Mouse (Mus musculus): ENCODE results near the gene Srrm2.

Gene Srrm2

DNA sequence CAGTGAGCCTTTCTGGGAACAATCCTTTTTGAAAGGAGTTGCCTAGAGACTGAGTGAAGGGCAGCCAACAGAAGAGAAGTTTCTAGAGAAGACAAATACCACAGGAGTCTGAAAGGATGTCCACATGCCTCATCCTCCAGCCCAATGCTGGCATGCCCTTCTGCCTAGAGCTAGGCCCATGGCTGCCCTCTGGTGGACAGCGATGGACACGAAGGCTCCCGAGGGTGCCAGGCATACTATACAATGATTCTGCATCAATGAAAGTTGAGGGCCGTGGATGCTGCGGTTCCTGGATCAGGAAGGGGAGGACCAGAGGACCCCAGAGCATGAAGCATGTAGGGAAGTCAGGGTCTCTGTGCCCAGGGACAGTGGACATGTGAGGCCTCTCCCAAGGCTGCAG, 63.0 kb downstream of the Srrm2 start:
- peak in 1 of 2 experiments; percentile 48 for DNase-seq (ENCODE audit: low spot score in 2 of 2)

DNA sequence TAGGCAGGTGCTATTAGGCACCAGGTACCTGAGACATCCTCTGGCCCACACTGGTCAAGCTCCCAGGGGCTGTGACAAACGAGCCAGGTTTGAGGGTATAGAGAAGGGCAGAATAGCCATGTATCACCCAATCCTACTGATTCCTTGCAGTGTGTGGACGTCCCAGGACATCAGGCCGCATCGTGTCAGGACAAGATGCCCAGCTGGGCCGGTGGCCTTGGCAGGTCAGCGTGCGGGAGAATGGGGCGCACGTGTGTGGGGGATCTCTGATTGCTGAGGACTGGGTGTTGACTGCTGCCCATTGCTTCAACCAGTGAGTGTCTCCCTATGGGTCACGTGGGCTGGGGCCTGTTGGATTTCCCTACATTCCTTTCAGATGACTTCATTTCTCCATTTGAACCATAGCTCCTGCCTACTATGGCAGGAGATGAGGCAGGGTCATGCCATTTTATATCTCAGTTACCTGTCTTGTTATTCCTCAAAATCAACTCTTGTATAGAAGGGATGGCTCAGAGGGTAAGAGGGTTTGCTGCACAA, 64.0 kb downstream of the Srrm2 start:
- DNase-seq (ENCODE audit: low spot score in 2 of 2), result no peak

DNA sequence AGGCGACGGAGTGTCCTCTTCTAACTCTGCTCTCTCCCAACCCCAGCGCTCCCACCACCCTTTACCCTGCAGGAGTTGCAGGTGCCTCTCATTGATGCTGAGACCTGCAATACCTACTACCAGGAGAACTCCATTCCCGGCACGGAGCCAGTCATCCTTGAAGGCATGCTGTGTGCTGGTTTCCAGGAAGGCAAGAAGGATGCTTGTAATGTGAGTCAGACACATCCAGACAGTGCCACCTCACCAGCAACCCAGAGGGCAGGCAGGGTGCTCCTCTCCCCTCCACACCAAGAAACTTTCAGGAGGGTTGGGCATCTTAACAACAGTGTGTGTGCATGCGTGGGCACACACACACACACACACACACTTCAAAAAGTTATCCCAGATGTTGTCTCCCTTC, 66.9 kb downstream of the Srrm2 start:
- DNase-seq (ENCODE audit: low spot score in 2 of 2), result no peak

DNA sequence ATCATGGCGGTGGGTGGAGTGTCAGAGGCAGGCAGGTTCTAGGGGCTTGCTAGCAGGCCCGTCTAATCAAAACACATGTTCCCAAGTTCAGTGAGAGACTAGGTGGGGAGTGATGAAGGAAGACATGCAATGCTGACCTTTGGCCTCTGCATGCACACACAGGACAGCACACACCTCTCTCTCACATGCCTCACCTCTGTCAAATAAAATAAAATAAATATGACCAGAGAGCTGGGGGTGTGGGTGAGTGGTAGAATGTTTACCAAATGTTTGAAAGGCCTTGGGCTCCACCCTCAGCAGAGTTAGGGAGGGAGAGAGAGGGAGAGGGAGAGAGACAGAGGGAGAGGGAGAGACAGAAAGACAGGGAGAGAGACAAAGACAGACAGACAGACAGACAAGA, 67.6 kb downstream of the Srrm2 start:
- DNase-seq (ENCODE audit: low spot score in 2 of 2), result peak in 1 of 2 experiments; percentile 28

DNA sequence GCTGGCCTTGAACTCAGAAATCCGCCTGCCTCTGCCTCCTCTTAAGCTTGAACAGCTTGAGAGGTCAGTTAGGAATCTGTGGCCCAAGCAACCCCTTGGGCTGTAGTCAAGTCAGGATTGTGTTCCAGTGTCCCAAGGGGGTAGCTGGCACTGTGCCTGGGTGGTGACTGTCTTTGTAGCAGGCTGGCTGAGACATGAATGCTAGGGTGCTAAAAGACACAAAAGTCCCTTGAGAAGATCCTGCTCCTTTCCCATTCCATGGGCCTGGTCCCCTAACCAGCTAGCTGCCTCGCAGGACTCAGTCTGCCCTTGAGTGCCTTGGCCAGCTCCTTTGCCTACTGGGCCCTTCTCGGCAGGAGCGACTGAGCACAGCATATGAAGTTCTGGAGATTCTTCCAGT, 72.6 kb downstream of the Srrm2 start:
- peak in 1 of 2 experiments; percentile 25 for DNase-seq (ENCODE audit: low spot score in 2 of 2)

DNA sequence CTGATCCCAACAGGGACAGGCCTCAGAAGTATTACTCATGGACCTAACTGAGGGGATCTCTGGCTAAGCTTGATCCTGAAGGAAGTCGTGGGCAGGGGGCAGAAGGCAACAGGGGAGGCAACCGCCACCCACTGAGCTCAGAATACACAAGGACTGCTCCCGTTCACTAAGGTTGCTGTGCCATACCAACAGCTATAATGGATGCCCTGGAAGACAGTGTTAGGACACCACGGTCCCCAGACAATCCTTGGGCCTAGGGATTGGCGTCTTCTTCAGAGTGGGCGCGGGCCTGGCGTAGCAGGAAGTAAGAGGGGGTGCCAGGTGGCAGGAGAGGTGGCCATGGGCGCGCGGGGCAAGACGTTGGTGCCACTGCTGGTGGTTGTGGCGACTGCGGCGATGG, 77.4 kb downstream of the Srrm2 start, which contains the start of gene Prss21:
Prss21 (plus strand) TSS at position 301 of the 400 bp plus-strand sequence.
- DNase-seq (ENCODE audit: low spot score in 2 of 2), result no peak

DNA sequence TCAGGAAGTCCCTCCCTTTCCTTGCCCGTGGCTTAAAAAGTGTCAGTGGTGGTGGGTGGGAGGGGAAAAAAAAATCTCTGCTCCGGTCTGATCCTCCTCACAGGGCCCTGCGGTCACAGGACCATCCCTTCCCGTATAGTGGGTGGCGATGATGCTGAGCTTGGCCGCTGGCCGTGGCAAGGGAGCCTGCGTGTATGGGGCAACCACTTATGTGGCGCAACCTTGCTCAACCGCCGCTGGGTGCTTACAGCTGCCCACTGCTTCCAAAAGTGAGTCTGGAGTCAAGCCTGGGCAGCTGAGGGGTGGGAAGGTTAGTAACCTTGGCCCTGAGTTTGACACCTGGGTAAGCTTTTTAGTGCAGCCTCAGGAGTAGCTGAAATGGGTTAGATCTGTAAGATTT, 78.2 kb downstream of the Srrm2 start:
- peak in 1 of 2 experiments; percentile 48 for DNase-seq (ENCODE audit: low spot score in 2 of 2)

All from urinary bladder, postnatal 36 days (tissue).